Mouse (Mus musculus) gastrocnemius, adult 8-10 months (tissue): ENCODE results near the gene Actc1. TPM values are rescaled to one million over a fixed set of nuclear protein-coding genes. Genes with fewer than 3 reads are reported as not detected.

ENCODE experiments used
- DNase-seq, 2 experiments: peaks; one replicate each; pipeline ENCODE4 v3.0.0; 2022; ENCODE audit warnings: low spot score in 2 of 2
- total RNA-seq, 4 experiments: library from RNA; stranded (reverse); gene quantifications; 2 replicates each; pipeline ENCODE4 v1.2.4; 2022

Gene Actc1
- total RNA-seq, 4 experiments from 2014 or later, result 39.7 to 199 (median 83.9) TPM

GRCm38 (mm10) chr2:114050150-114050549, 3.2 kb downstream of the Actc1 start:
- no peak for DNase-seq

GRCm38 (mm10) chr2:114049372-114049771, 4.0 kb downstream of the Actc1 start:
- no peak for DNase-seq

GRCm38 (mm10) chr2:114047960-114048611, 5.3 kb downstream of the Actc1 start:
- DNase-seq, result no peak

- DNase-seq, result no peak
These were observed 7.1 kb downstream of the Actc1 start for GRCm38 (mm10) chr2:114046151-114046664.

- DNase-seq, result no peak
These were observed 15.4 kb downstream of the Actc1 start for GRCm38 (mm10) chr2:114037926-114038325.

- no peak for DNase-seq
These were observed 21.1 kb downstream of the Actc1 start for GRCm38 (mm10) chr2:114032259-114032658.

- no peak for DNase-seq
These were observed 30.0 kb downstream of the Actc1 start for GRCm38 (mm10) chr2:114023383-114023782.

- DNase-seq, result no peak
These were observed 33.2 kb downstream of the Actc1 start for GRCm38 (mm10) chr2:114020210-114020563.

GRCm38 (mm10) chr2:114019474-114020209, 33.7 kb downstream of the Actc1 start:
- no peak for DNase-seq

GRCm38 (mm10) chr2:114018136-114018535, 35.2 kb downstream of the Actc1 start:
- no peak for DNase-seq

GRCm38 (mm10) chr2:114014839-114015238, 38.5 kb downstream of the Actc1 start:
- DNase-seq, result no peak

- no peak for DNase-seq
These were observed 39.5 kb downstream of the Actc1 start for GRCm38 (mm10) chr2:114013846-114014245.

GRCm38 (mm10) chr2:114013295-114013771, 40.0 kb downstream of the Actc1 start, which contains the start of gene Gjd2:
TSS of gene Gjd2 (minus strand) at chr2:114013619.
- no peak for DNase-seq

- no peak for DNase-seq
These were observed 40.6 kb downstream of the Actc1 start for GRCm38 (mm10) chr2:114012749-114013211.

GRCm38 (mm10) chr2:114011838-114012237, 41.5 kb downstream of the Actc1 start:
- DNase-seq, result no peak

GRCm38 (mm10) chr2:114008321-114008720, 45.0 kb downstream of the Actc1 start:
- DNase-seq, result no peak

- no peak for DNase-seq
These were observed 55.9 kb downstream of the Actc1 start for GRCm38 (mm10) chr2:113997484-113997883.

Other genes starting within 250 kb of the Actc1 start
- gene Scg5, start 224.4 kb downstream of the Actc1 start, total RNA-seq, result under 1 TPM in 2 of 4 experiments, not detected in 2; 0.27 to 0.59 TPM
- gene Arhgap11a, start 204.9 kb downstream of the Actc1 start, total RNA-seq, result 1 to 10 TPM in 2 of 4 experiments, under 1 TPM in 2; 0.65 to 1.2 (median 0.92) TPM
- gene Gjd2, start 39.9 kb downstream of the Actc1 start, total RNA-seq, result not detected
- gene Aqr, start 133.5 kb upstream of the Actc1 start, total RNA-seq, result 10 to 100 TPM in 3 of 4 experiments, 1 to 10 TPM in 1; 9.7 to 12.1 (median 11.2) TPM
- gene Zfp770, start 147.9 kb upstream of the Actc1 start, total RNA-seq, result 10 to 100 TPM; 18.1 to 27.7 (median 21.5) TPM